Mouse (Mus musculus) urinary bladder, postnatal 10 days (tissue): ENCODE results near the gene Camk2b.
"Not testable (repeated sequence)": the region's sequence is repeated elsewhere in the genome, so short reads cannot be mapped to it uniquely, and the experiment has no call there.

ENCODE experiments used
- DNase-seq: peaks from one replicate; pipeline ENCODE4 v3.0.0; 2022; ENCODE audit warnings: low spot score

Gene Camk2b

DNA sequence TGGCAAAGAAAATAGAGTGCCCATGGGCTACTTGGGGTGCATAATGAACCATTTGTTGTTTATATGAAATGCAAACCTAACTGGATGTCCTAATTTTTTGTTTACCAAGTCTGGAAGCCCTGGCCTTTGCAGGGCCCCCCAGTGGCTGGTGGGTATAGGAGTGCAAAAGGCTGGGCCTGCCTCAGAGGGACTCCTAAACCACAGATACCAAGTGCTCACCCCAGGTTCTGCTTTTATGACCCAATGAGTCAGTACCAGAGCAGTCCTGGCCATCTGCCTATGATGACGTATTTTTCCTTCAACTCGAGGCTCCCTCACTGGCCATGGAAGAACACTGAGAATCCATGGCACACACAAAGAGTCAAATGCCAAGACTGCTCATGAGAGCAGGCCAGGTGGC, 121.1 kb downstream of the Camk2b start:
- DNase-seq, result no peak

DNA sequence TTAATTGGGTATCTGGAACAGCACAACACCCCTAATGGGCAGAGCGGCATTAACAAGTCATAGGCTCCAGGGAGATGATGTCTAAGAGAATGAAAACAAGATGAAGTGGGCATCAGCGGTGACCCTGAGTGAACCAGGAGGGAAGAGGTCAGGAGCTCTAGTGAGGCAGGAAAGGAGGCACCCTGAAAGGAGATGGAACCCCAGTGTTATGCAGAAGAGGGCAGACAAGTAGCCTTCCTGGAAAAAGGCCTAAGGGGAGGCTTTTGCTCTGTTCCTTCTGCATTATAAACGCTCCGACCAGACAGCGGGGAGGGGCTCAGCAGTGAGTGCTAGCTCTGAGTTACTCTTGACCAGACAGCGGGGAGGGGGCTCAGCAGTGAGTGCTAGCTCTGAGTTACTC, 123.2 kb downstream of the Camk2b start:
- no peak for DNase-seq

DNA sequence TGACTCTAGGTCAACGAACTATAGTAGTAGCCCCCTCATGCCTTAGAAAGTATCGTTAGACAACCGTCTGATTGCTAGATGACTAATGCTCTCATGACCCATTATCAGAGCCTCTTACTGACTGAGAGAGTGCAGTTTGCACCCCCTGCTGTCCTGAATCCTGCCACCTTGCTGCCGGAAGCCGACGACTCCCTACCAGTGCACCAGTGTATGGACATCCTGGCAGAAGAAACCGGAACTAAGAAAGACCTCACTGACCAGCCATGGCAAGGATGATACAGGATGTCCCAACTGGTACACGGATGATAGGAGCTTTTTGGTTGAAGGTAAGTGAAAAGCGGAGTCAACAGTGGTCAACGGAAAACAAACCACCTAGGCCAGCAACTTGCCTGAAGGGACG, 131.6 kb downstream of the Camk2b start:
- not testable (repeated sequence) for DNase-seq

DNA sequence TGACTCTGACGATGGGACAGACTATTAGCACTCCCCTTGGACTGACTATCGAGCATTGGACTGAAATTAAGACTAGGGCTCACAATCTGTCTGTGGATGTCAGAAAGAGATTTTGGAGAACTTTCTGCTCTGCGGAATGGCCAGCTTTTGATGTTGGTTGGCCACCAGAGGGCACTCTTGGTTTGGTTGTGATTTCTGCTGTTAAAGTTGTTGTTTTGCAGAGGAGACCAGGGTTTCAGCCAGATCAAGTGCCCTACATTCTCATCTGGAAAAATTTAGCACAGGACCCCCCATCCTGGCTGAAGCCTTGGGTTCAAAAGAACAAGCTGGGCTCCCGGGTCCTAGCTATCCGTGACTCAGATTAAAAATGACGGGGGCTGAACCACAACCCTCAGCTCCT, 134.2 kb downstream of the Camk2b start:
- DNase-seq, result not testable (repeated sequence)

DNA sequence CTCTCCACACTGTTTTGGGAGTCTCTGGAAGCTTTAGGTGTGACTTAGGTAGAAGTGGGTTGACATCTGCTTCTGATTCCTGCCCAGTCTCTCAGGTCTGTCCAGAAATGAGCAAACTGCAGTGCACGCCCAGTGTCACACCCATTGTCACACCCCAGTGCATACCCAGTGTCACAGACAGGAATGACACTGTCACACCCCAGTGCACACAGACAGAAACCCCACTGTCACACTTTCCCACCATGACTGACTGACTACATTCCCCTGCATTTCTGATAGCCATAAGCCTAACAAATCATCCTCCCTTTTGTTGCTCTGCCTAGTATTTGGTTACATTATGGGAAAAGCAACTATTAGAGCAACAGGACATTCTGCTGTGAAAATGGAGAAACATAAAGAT, 135.6 kb downstream of the Camk2b start:
- no peak for DNase-seq

DNA sequence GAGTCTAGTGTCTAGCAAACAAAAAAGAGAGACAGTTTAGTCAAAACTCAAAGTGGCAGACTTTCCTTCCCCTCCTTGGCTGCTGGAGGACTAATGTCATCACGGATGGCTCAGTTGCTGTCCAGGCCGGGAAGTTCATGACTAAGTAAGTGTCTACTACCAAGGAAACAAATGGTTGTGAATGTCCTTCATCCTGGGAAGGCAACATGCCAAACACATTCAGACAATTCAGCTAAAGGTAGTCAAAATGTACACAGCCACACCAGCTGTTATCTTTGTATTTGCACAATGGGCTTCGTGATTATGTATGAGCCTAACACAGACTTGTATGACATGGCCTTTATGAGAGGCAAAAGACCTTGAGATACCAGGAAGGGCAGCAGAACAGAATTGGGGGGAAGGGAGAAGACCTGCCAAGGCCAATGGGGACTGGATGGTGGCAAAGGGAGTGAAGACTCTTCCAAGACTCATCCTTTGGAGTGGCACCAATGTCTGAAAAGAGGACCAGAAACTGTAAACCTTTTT, 139.4 kb downstream of the Camk2b start:
- DNase-seq, result no peak

DNA sequence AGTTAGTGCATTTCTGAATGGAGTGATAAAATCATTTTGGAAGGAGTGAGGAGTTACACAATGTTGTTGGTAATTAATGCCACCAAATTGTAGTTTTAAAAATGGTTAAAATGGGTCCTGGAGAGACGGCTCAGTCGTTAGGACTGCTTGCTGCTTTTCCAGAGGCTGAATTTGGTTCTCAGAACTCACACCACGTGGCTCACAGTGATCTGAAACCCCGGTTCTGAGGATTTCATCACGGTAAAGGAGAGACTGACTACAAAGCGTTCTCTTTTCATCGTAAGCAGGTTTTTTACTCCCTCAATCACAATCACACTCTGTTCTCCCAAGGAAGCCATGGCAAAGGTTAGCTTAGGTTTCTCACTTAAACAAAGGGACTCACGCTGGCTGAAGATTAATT, 141.5 kb downstream of the Camk2b start:
- DNase-seq, result no peak

DNA sequence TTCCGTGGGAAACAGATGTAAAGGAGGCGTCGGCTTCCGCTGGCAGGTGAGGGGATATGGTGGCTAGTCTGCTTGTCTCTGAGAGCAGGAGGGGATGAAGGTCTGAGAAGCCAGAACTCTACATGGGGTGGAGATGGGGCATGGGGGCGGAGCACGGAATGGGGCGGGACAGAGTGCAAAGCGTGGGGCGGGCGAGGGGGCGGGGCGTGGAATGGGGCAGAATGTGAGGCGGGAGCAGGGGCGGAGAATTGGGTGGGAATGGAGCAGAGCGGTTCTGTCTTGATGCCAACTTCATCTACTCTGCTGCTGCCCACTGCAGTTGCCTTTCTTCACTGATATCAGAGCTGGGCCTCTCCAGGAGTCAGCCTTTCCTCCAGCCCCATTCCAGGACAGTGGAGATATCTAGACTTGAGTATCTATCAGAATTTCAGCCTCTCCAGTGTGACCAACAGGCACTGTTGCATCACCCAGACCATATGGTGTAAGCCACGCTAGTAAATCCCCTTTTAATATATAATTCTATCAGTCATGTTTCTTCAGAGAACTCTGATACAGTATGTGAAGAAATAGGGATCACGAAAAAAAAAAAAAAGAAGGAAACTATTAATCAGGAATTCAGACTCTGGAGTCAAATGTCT, 145.7 kb downstream of the Camk2b start:
- DNase-seq, result no peak
